Mouse (Mus musculus): ENCODE measurements around the gene Atg4d. TPM values are rescaled to one million over a fixed set of nuclear protein-coding genes. Genes with fewer than 3 reads are reported as not detected.

Atg4d gene
- polyA plus RNA-seq, 1 experiment from 2014 or later = 51.2 TPM

- Histone ChIP-seq H3K4me3 (ENCODE audit: low read depth, low read length) (no peak overlapping the region), H3K27ac (ENCODE audit: low read depth) (no peak overlapping the region), H3K27me3 (ENCODE audit: insufficient read depth, low read length) (no peaks in the 10 kb centered on the region), H3K9ac (replicated peaks) (no peak overlapping the region), H3K4me1 (ENCODE audit: insufficient read depth) (peaks cover 23% of the 10 kb centered on the region), H3K36me3 (replicated peaks; ENCODE audit: insufficient read depth, low read length) (peaks cover 29% of the 10 kb centered on the region), H3K9me3 (ENCODE audit: low read length) (no peaks in the 10 kb centered on the region), H3K4me2 (ENCODE audit: low read depth, low read length) (no peak overlapping the region)
- DNase-seq (no peak), ATAC-seq (no peak)
- 97% methylated on average over 29 of the region's 29 CpGs for WGBS (ENCODE audit: insufficient replicate concordance)
- no peak for TF ChIP-seq CTCF (IDR thresholded peaks at IDR 0.05; ENCODE audit: low read depth)
- no peak for TF ChIP-seq EP300 (IDR thresholded peaks at IDR 0.05; ENCODE audit: low read depth)
These were observed 31.7 kb upstream of the Atg4d start for GRCm38 (mm10) chr9:21233366-21233765.

GRCm38 (mm10) chr9:21233805-21234204, 31.3 kb upstream of the Atg4d start:
- no peaks in the 10 kb centered on the region for H3K27me3 ChIP-seq (ENCODE audit: insufficient read depth, low read length)
- peaks cover 23% of the 10 kb centered on the region for H3K4me1 ChIP-seq (ENCODE audit: insufficient read depth)
- H3K36me3 ChIP-seq (replicated peaks; ENCODE audit: insufficient read depth, low read length) = peaks cover 29% of the 10 kb centered on the region
- no peak overlapping the region for H3K4me2 ChIP-seq (ENCODE audit: low read depth, low read length)
- WGBS (ENCODE audit: insufficient replicate concordance) = 93% methylated on average over 28 of the region's 28 CpGs
- no peak overlapping the region for H3K27ac ChIP-seq (ENCODE audit: low read depth)
- no peak overlapping the region for H3K9ac ChIP-seq (replicated peaks)
- DNase-seq (no peak), ATAC-seq (no peak)
- no peak overlapping the region for H3K4me3 ChIP-seq (ENCODE audit: low read depth, low read length)
- TF ChIP-seq CTCF (IDR thresholded peaks at IDR 0.05; ENCODE audit: low read depth) (no peak), EP300 (IDR thresholded peaks at IDR 0.05; ENCODE audit: low read depth) (no peak)
- no peaks in the 10 kb centered on the region for H3K9me3 ChIP-seq (ENCODE audit: low read length)

- H3K27me3 ChIP-seq (ENCODE audit: insufficient read depth, low read length) = no peaks in the 10 kb centered on the region
- DNase-seq = no peak
- no peak overlapping the region for H3K4me3 ChIP-seq (ENCODE audit: low read depth, low read length)
- peak overlapping the region; percentile 34 for H3K4me2 ChIP-seq (ENCODE audit: low read depth, low read length)
- TF ChIP-seq EP300 (IDR thresholded peaks at IDR 0.05; ENCODE audit: low read depth) (no peak), CTCF (IDR thresholded peaks at IDR 0.05; ENCODE audit: low read depth) (no peak)
- no peak overlapping the region for H3K9ac ChIP-seq (replicated peaks)
- H3K4me1 ChIP-seq (ENCODE audit: insufficient read depth) = peaks cover 33% of the 10 kb centered on the region
- no peaks in the 10 kb centered on the region for H3K9me3 ChIP-seq (ENCODE audit: low read length)
- 57% methylated on average over 4 of the region's 4 CpGs for WGBS (ENCODE audit: insufficient replicate concordance)
- ATAC-seq = no peak
- H3K36me3 ChIP-seq (replicated peaks; ENCODE audit: insufficient read depth, low read length) = peaks cover 29% of the 10 kb centered on the region
- no peak overlapping the region; the same call in 1 of the 2 replicates for H3K27ac ChIP-seq (ENCODE audit: low read depth)
These were observed 29.8 kb upstream of the Atg4d start for GRCm38 (mm10) chr9:21235341-21235740.

GRCm38 (mm10) chr9:21236991-21237367, 28.1 kb upstream of the Atg4d start:
- H3K9me3 ChIP-seq (ENCODE audit: low read length) = no peaks in the 10 kb centered on the region
- TF ChIP-seq EP300 (IDR thresholded peaks at IDR 0.05; ENCODE audit: low read depth) (no peak), CTCF (IDR thresholded peaks at IDR 0.05; ENCODE audit: low read depth) (no peak)
- H3K36me3 ChIP-seq (replicated peaks; ENCODE audit: insufficient read depth, low read length) = peaks cover 19% of the 10 kb centered on the region
- peak overlapping the region; percentile 86 for H3K4me3 ChIP-seq (ENCODE audit: low read depth, low read length)
- DNase-seq = no peak
- H3K4me2 ChIP-seq (ENCODE audit: low read depth, low read length) = peak overlapping the region; percentile 77
- 75% methylated on average over 25 of the region's 25 CpGs for WGBS (ENCODE audit: insufficient replicate concordance)
- H3K9ac ChIP-seq (replicated peaks) = peak overlapping the region; percentile 94
- peak overlapping the region; percentile 97; the same call in 1 of the 2 replicates for H3K27ac ChIP-seq (ENCODE audit: low read depth)
- ATAC-seq = no peak
- no peaks in the 10 kb centered on the region; the same call in 1 of the 2 replicates for H3K27me3 ChIP-seq (ENCODE audit: insufficient read depth, low read length)
- peaks cover 30% of the 10 kb centered on the region for H3K4me1 ChIP-seq (ENCODE audit: insufficient read depth)

- 15% methylated on average over 19 of the region's 19 CpGs for WGBS (ENCODE audit: insufficient replicate concordance)
- Histone ChIP-seq H3K9ac (replicated peaks) (peak overlapping the region; percentile 94), H3K4me3 (ENCODE audit: low read depth, low read length) (peak overlapping the region; percentile 86), H3K27me3 (ENCODE audit: insufficient read depth, low read length) (no peaks in the 10 kb centered on the region; the same call in 1 of the 2 replicates), H3K9me3 (ENCODE audit: low read length) (no peaks in the 10 kb centered on the region), H3K27ac (ENCODE audit: low read depth) (peak overlapping the region; percentile 97), H3K4me1 (ENCODE audit: insufficient read depth) (peaks cover 30% of the 10 kb centered on the region), H3K4me2 (ENCODE audit: low read depth, low read length) (peak overlapping the region; percentile 77), H3K36me3 (replicated peaks; ENCODE audit: insufficient read depth, low read length) (peaks cover 16% of the 10 kb centered on the region)
- peak; percentile 64 for DNase-seq
- peak; percentile 29 for ATAC-seq
- TF ChIP-seq CTCF (IDR thresholded peaks at IDR 0.05; ENCODE audit: low read depth) (peak; percentile 51), EP300 (IDR thresholded peaks at IDR 0.05; ENCODE audit: low read depth) (no peak)
These were observed 27.6 kb upstream of the Atg4d start for GRCm38 (mm10) chr9:21237368-21238003.

GRCm38 (mm10) chr9:21238004-21238732, 26.9 kb upstream of the Atg4d start:
- Histone ChIP-seq H3K9me3 (ENCODE audit: low read length) (no peaks in the 10 kb centered on the region), H3K9ac (replicated peaks) (peak overlapping the region; percentile 94), H3K27ac (ENCODE audit: low read depth) (peak overlapping the region; percentile 97), H3K4me1 (ENCODE audit: insufficient read depth) (peaks cover 30% of the 10 kb centered on the region), H3K4me2 (ENCODE audit: low read depth, low read length) (peak overlapping the region; percentile 77), H3K27me3 (ENCODE audit: insufficient read depth, low read length) (peaks cover 7% of the 10 kb centered on the region), H3K4me3 (ENCODE audit: low read depth, low read length) (peak overlapping the region; percentile 86), H3K36me3 (replicated peaks; ENCODE audit: insufficient read depth, low read length) (peaks cover 14% of the 10 kb centered on the region)
- TF ChIP-seq EP300 (IDR thresholded peaks at IDR 0.05; ENCODE audit: low read depth) = no peak
- TF ChIP-seq CTCF (IDR thresholded peaks at IDR 0.05; ENCODE audit: low read depth) = no peak
- ATAC-seq (peak; percentile 3), DNase-seq (no peak)
- WGBS (ENCODE audit: insufficient replicate concordance) = under 1% methylated on average over 27 of the region's 31 CpGs

Data from liver, postnatal 0 days (tissue).